Mouse (Mus musculus): ENCODE measurements around the gene C1ql4. TPM values are rescaled to one million over a fixed set of nuclear protein-coding genes. Genes with fewer than 3 reads are reported as not detected.

Gene C1ql4
- polyA plus RNA-seq, 1 experiment, result not detected

- Histone ChIP-seq H3K27ac (ENCODE audit: insufficient read depth, low read length) (no peak overlapping the region), H3K4me3 (ENCODE audit: insufficient read depth, low read length) (no peak overlapping the region), H3K4me1 (ENCODE audit: control insufficient read depth, insufficient read depth, low read length) (no peaks in the 10 kb centered on the region)
- TF ChIP-seq CTCF (IDR thresholded peaks at IDR 0.05; ENCODE audit: extremely low read depth, insufficient read depth, low read length) (no peak), POLR2A (IDR thresholded peaks at IDR 0.05; ENCODE audit: extremely low read depth, insufficient read depth, low read length) (no peak)
These were observed 12.4 kb upstream of the C1ql4 start for GRCm38 (mm10) chr15:99099984-99100383.

DNA sequence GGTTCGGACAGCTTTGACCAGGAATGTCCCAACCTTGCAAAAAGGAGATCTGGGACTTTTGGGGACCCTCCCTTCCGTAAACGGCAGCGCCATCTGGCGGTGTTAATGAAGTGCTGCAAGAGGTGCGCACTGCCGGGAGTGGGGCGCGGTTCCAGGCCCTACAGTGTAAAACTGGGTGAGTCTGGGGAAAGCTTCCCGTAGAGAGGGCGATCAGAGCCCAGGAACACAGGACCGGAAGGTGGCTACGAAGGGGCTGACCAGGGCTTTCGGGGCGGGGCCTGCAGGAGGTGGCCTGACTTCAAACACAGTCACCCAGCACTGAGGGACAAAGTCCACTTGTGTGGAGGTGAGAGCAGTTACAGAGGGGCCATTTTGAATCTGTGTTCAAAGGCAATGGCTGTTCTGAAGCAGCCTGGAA lies 11.5 kb upstream of the C1ql4 start:
- TF ChIP-seq POLR2A (IDR thresholded peaks at IDR 0.05; ENCODE audit: extremely low read depth, insufficient read depth, low read length) (no peak), CTCF (IDR thresholded peaks at IDR 0.05; ENCODE audit: extremely low read depth, insufficient read depth, low read length) (peak; percentile 58)
- no peak overlapping the region for H3K27ac ChIP-seq (ENCODE audit: insufficient read depth, low read length)
- H3K4me1 ChIP-seq (ENCODE audit: control insufficient read depth, insufficient read depth, low read length), result no peaks in the 10 kb centered on the region
- H3K4me3 ChIP-seq (ENCODE audit: insufficient read depth, low read length), result no peak overlapping the region

DNA sequence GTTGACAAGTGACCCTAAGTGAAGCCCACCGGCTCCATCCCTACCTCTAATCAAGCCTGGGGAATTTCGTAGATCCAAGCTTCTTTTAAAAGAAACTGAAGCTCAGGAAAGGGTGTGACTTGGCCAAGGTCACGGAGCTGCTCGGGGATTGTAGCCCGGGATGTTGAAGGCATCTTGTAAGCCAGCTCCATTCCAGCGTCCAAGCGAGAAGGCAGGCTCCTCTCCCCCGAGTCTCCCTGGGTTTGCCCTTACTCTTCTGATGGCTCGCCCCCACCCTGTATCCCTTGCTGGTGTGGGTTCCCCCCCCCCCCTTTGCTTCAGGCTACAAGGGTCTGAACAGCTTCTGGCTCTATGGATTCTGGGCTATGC lies 10.9 kb upstream of the C1ql4 start:
- H3K4me3 ChIP-seq (ENCODE audit: insufficient read depth, low read length), result no peak overlapping the region
- no peak overlapping the region for H3K27ac ChIP-seq (ENCODE audit: insufficient read depth, low read length)
- no peak for TF ChIP-seq CTCF (IDR thresholded peaks at IDR 0.05; ENCODE audit: extremely low read depth, insufficient read depth, low read length)
- TF ChIP-seq POLR2A (IDR thresholded peaks at IDR 0.05; ENCODE audit: extremely low read depth, insufficient read depth, low read length), result no peak
- no peaks in the 10 kb centered on the region for H3K4me1 ChIP-seq (ENCODE audit: control insufficient read depth, insufficient read depth, low read length)

DNA sequence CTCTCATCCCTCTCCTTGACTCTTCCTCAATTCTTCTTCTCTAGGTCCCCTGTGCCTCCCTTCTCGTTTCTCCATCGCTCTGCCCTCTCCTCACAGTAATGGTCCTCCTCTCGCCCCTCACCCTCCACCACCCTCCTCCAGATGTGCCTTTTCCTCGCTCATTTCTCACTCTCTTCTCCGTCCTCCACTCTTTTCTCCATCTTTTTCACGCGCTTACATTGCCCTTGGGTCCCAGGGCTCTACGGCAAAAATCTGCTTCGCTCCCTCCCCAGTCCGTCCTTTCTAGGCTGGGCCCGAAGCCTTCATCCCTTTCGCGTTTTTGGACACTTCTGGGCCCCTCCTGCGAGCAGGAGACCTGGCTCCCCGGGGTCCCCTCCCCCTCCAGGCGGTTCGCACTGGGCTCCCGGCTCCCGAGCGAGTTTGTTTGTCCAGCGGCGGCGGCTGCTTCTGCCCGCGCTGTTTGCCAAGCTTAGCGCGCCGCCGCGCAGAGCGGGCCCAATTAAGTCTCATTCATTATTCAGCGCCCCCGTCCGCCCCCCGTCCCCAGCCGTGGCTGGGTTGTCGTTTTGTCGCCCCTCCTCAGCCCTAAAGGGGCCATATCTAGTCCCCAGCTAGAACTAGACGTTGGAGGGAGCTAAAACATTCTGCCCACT lies 10.3 kb upstream of the C1ql4 start:
- H3K4me3 ChIP-seq (ENCODE audit: insufficient read depth, low read length), result no peak overlapping the region
- no peak overlapping the region for H3K27ac ChIP-seq (ENCODE audit: insufficient read depth, low read length)
- H3K4me1 ChIP-seq (ENCODE audit: control insufficient read depth, insufficient read depth, low read length), result no peaks in the 10 kb centered on the region
- TF ChIP-seq CTCF (IDR thresholded peaks at IDR 0.05; ENCODE audit: extremely low read depth, insufficient read depth, low read length), result no peak
- TF ChIP-seq POLR2A (IDR thresholded peaks at IDR 0.05; ENCODE audit: extremely low read depth, insufficient read depth, low read length), result no peak

DNA sequence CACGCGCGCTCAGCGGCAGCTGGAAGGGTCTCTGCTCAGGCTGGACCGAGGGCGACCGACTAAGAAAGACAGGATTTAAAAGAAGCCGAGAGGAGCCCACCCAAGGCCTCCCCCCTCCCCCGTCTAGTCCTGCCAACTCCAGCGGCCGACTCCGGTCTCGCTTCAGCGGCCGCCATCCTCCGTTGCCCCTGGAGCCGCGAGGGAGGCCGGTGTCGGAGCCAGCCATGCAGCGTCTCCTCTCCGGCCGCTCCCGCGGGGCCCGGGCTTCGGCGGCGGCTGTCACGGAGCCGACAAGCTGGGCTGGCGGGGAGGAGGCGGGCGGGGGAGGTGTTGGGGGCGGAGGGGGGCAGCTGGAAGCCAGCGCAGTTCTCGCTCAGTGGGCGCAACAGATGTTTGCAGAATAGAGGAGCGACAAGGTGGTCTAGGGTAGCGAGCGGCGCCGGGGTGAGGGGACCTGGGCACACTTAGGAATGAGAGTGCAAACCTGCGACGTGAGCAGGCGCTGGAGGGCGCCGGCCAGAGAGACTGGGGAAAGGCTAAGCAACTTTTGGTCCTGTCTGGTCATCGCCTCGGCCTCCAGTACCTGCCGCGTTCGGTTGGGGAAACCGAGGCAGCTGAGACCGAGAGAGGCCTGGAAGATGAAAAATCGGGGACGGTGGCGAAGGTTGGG lies 9.3 kb upstream of the C1ql4 start:
- Histone ChIP-seq H3K27ac (ENCODE audit: insufficient read depth, low read length) (no peak overlapping the region), H3K4me1 (ENCODE audit: control insufficient read depth, insufficient read depth, low read length) (no peaks in the 10 kb centered on the region), H3K4me3 (ENCODE audit: insufficient read depth, low read length) (no peak overlapping the region)
- no peak for TF ChIP-seq CTCF (IDR thresholded peaks at IDR 0.05; ENCODE audit: extremely low read depth, insufficient read depth, low read length)
- no peak for TF ChIP-seq POLR2A (IDR thresholded peaks at IDR 0.05; ENCODE audit: extremely low read depth, insufficient read depth, low read length)

GRCm38 (mm10) chr15:99096061-99096793 lies 8.6 kb upstream of the C1ql4 start:
- no peaks in the 10 kb centered on the region for H3K4me1 ChIP-seq (ENCODE audit: control insufficient read depth, insufficient read depth, low read length)
- H3K27ac ChIP-seq (ENCODE audit: insufficient read depth, low read length), result no peak overlapping the region
- H3K4me3 ChIP-seq (ENCODE audit: insufficient read depth, low read length), result no peak overlapping the region
- no peak for TF ChIP-seq CTCF (IDR thresholded peaks at IDR 0.05; ENCODE audit: extremely low read depth, insufficient read depth, low read length)
- TF ChIP-seq POLR2A (IDR thresholded peaks at IDR 0.05; ENCODE audit: extremely low read depth, insufficient read depth, low read length), result no peak

DNA sequence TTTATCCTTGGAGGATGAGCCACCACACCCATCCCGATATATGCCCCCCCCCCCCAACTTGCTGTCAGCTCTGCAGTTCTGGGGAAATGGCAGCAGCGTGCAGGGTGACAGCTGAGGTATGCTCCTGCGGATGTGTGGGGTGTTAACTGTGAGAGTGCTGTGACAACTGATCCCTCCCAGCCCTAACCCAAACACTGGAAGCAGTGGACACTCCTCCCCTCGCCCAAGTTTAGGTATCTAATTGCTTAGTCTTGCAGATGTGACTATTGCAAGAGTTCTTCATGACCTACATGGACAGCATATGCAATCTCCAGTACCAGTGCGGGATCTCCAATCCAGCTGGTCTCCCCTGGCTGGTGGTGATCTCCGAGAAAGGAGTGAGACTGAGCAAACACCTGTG lies 7.7 kb upstream of the C1ql4 start:
- Histone ChIP-seq H3K27ac (ENCODE audit: insufficient read depth, low read length) (no peak overlapping the region), H3K4me3 (ENCODE audit: insufficient read depth, low read length) (no peak overlapping the region), H3K4me1 (ENCODE audit: control insufficient read depth, insufficient read depth, low read length) (no peaks in the 10 kb centered on the region)
- no peak for TF ChIP-seq POLR2A (IDR thresholded peaks at IDR 0.05; ENCODE audit: extremely low read depth, insufficient read depth, low read length)
- no peak for TF ChIP-seq CTCF (IDR thresholded peaks at IDR 0.05; ENCODE audit: extremely low read depth, insufficient read depth, low read length)

- H3K27ac ChIP-seq (ENCODE audit: insufficient read depth, low read length), result no peak overlapping the region
- H3K4me3 ChIP-seq (ENCODE audit: insufficient read depth, low read length), result no peak overlapping the region
- no peaks in the 10 kb centered on the region for H3K4me1 ChIP-seq (ENCODE audit: control insufficient read depth, insufficient read depth, low read length)
- TF ChIP-seq POLR2A (IDR thresholded peaks at IDR 0.05; ENCODE audit: extremely low read depth, insufficient read depth, low read length), result no peak
These were observed 7.1 kb upstream of the C1ql4 start for GRCm38 (mm10) chr15:99094631-99095270.

Measured in cortical plate, adult 2 months (tissue).